Mouse (Mus musculus): Measurements from ENCODE around the gene Clec11a.
"Not testable (repeated sequence)": the region's sequence is repeated elsewhere in the genome, so short reads cannot be mapped to it uniquely, and the experiment has no call there.

The Clec11a gene

DNA sequence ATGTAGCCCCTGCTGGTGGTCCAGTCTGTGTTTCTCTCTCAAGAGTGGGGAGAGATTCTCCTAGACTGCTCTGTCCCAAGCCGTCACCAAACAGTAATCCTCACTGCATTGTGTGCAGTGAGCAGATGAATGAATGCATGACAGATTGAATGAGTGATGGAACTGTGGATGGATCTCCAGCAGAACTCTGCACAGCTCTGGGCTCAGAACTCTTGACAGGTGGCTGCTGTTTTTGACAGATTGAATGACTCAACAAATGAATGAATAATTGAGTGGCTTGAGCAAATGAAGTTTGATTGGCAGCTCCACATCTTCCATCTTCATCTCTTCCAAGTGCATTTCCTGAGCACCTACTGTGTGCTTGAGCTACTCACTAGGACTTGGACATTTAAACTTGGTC is 15.6 kb upstream of the Clec11a start:
- no peak for DNase-seq

DNA sequence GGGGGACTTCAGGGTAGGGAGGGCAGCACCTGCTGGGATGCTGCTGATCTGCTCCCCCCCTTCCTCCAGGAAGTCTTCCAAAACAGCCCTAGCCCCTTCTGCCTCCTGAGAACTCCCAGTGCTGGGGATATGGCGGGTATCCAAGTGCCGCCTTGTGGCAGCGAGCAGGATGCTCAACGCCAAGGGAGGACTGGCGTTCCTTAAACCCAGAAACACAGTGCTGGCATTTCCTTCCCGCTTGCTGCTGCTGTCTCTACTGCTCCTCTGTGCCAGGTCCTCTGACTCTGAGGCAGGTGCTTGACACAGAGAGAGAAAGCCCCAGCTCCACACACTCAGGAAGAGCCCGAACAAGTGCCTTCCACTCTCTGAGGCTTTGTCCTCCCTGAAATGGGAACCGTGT is 14.2 kb upstream of the Clec11a start:
- DNase-seq, result peak; percentile 85 to 90

DNA sequence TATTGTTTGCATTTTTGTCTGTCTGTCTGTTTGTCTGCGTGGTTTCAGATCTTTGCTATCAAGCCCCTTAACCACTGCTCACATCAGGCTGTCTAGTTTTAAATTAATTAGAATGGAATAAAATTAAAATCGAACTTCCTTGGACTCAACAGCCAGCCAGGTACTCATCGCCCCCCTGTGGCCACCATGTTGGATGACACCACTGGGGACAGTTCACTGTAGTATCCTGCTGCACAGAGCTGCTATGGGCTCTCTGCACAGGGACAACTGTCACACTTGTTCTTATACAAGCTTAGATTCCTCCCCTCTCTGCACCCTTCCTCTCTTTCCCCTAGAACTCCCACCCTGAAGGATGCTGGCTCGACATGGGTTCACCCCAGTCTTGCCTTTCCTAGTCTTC is 11.2 kb upstream of the Clec11a start:
- peak; percentile 49 to 67 for DNase-seq

DNA sequence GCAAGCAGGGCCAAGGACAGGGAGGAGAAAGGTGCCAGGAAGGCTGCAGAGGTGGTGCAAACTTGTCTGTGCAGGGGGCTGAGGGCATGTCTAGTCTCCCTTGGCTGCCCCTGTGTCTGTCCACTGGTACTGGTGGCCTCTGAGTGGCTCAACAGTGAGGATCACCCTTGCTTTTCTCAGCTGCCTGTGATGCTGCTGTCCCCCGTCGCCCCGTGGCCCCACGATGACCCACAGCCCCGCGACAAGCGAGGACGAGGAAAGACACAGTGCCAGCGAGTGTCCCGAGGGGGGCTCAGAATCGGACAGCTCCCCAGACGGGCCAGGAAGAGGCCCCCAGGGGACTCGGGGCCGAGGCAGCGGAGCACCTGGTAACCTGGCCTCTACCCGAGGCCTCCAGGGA is 5.8 kb upstream of the Clec11a start:
- DNase-seq, result no peak

DNA sequence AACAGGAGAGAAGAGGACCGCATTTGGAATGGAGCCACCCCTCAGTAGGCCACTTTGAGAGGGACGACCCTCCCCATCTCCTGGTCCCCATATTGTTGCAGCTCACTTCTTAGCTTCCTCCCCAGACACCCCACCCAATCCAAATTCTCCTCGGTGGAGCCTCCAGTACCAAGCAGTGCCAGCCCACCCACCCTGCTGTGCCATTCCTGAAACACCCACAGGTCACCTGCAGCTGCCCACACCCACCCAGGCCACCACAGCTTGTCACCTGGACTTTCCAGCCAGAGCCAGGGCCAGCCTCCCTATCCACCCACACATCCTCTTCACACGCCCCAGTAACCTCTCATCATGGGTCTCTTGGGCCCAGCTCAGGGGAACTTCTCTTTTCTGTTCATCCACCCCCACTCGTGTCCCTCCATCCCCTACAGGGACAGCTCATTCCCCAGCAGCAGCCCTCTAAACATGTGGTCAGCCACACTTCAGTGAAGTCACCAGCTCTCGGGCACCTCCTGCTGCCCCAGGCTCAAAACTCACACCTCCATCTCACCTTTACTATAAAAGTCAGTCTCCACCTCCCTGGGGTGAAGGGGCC is 5.1 kb upstream of the Clec11a start:
- peak in 1 of 2 experiments; percentile 32 for DNase-seq

DNA sequence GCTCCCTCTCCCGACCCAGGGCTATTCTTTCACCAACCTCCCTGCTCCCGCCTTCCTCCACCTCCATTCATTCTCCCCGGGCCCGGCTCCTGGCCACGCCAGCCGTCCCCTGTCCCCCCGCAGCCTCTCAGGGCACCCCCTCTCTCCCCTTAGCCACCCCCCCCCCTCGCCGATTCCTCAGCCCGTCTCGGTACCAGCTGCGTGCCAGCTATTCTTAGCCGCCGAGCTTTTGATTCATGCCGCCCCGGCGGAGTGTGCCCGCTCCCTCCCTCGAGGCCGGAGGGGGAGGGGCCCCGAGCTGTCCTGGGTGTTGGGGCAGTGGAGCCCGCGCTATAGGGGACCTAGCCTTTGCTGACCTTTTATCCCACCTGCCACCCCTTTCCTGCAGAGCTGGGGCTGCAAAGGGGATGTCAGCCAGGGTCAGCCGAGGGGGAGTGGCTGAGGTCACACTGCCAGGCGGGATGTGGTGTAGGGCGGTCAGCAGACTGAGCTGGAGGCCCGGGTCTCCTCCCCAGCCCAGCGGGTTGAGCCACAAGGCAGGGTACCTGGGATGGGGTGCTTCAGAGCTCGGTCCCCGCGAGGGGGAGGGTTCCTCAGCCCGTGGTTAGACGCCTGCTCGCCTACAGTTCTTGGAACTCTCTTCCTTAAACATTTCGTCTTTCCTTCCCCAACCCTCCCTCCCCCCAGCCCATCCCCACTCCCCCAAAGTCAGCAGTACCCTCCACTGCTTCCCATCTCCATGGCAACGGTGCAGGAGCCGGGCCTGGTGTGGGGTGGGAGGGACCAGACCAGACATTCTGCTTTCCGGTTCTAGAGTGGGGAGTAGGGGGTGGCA is 4.4 kb upstream of the Clec11a start:
- peak; percentile 37 to 53 for DNase-seq

DNA sequence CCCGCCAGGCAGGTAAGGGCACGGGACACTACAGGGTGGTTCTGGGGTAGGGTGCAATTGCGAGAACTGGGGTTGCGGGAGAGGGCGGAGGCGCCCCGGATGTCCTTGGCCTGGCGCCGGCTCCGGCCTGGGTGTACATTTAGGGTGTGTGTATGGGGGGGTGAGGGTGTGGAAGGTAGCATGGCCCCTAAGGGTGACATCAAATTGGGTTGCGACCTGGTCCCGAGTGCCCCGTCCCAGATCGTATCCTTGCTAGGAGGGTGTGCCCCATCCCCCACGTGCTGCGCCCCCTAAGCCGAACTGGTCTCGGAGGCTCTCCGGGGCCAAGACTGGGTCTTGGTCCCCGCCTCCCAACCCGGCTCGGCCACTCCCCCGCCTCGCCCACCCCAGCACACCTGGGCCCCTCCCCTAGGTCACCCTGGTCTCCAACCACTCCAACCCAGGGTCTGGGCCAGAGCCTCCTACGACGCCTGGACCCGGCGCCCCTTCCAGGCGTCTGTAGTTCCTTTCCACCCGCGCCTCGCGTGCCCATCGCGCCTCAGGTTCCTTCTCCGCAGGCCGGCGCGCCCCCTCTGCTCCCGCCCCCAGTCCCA is 3.7 kb upstream of the Clec11a start:
- peak; percentile 39 to 45 for DNase-seq

DNA sequence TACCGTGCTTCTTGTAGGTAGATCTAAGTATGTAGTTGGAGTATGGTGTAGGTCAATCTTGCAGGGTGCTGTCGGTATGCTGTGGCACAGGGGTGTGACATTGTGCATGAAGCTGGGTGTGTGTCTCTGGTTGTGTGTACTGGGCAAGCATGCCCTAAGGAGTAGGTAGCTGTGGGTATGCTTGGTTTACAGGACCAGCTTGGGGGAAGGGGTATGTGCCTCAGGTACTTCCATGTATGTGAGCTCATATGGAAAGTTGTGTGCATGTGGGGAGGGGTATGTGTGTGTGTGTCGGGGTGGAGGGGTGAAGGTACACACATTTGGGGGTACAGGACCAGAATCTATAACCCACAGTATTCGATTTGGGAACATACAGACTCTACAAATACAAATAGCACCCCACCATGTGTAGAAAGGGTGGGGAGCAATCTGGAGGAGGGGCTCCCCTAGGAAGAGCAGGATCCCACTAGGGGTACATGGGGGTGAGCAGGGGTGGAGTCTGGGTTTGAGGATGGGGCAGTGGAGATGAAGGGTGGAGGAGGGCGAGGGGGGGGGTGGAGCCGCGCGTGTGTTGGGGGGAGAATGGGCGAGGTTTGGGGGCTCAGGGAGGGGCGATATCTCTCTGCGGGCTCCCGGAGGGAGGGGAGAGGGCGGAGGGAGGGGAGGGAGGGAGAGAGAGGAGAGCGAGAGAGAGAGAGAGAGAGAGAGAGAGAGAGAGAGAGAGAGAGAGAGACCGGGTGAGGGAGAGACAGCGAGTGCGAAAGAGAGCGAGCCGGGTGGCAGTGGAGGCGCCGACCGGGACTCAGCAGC is 3.0 kb upstream of the Clec11a start, which contains the start of gene Shank1:
TSS of gene Shank1 (plus strand) at position 779 of the 810 bp plus-strand sequence.
- peak in 1 of 2 experiments; percentile 21 for DNase-seq

DNA sequence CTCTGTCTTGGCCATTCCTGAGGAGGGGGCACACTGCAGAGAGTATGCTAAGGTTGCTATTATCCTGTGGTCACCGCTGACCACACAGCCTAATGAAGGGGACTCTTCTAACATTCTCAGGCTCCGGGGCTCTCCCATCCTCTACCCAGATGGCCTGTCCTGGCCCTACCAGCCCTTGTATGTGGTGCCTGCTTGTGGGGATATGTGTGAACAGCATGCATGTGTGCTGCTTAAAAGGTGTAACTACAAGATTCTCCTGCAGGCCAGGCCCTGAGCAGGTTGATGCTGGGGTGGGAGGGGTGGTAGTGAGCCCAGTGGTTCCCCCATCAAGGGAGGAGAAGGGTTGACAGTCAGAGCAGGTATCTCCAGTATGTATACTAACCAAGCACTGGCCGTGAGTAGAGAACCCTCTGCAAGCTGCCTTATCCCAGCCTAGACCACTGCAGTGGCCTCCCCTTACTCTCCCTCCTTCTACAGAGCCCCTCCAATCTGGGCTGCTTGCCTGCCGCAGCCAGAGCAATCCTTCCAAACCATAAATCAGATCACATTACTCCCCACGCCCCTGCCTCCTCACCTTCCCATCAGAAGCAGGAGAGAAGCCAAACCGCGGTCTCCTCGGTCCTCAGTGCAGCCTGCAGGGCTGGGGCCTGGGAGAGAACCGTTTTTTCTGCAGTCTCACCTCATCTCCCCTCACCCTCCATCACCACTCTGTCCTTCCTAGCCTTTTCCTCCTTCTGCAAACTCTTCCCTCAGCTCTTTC is 739 bp upstream of the Clec11a start:
- no peak for DNase-seq

DNA sequence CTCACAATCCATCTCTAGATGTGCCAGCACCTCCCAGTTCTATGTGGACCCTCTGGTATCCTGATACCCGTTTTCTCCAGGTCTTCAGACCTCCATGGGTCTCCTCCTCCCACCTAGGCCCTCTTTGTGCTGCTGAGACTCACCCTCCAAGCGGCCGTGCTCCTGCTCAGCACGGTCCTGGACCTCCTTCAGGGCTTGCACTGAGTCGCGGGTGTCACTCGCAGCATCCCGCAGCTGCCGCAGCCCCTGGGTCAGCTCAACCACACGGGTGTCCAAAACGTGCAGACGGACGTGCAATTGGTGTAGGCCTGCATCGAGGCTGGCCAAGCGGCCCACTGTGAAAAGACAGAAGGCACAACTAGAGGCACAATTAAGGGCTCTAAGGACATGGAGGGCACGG is 1.0 kb downstream of the Clec11a start:
- peak in 1 of 2 experiments; percentile 54 for DNase-seq

DNA sequence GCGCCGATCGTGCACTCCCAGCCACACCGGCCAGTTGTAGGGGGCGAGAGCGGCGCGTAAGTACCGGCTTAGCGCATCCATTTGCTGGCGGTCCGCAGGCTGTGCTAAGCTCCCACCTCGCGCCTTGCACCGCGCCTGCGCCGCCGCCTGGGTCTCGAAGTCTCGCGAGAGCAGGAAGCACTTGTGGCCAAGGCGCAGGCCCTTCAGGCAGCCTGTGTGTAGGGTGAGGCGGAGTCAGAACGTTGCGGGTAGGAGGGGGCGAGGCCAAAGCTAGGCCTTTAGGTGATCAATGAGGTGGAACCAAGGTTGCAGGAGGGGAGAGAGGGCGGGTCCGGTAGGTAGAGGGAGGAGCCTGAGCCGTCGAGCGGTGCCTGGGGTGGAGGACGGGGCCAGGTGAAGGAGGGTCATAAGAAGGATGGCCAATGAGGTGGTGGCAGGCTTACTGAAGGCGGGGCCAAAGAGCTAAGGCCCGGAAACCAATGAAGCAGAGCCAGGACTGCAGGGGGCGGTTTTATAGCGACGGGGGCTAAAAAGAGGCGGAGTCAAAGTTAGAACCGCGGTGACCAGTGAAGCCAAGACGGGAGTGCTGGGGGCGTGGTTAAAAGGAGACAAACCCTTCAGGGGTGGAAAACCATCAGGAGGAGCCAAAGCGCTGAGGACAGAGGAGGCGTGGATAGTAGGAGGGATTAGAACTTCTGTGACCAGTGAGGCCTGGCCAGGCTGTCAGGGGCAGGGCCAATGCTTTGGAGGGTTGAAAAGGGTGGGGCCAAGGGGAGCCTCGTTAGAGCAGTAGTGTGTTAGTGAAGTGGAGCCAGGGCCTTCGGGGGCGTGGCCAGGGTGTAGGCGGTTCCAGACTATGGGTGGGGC is 1.7 kb downstream of the Clec11a start:
- DNase-seq, result peak; percentile 97 to 98

DNA sequence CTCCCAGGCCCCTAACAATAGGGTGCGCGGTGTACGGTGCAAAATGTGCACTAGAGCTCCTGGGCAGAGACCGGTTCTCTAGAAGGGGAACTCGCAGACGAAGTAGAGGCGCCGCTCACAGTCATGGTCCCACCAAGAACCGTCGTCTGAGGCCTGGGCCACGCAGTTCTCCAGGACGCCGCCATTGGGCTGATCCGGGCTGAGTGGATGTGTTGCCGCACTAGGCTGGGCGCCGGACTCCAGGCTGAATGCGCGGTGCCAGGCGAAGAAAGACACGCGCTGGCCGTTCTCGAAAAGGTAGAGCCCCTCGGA is 2.3 kb downstream of the Clec11a start:
- no peak for DNase-seq

DNA sequence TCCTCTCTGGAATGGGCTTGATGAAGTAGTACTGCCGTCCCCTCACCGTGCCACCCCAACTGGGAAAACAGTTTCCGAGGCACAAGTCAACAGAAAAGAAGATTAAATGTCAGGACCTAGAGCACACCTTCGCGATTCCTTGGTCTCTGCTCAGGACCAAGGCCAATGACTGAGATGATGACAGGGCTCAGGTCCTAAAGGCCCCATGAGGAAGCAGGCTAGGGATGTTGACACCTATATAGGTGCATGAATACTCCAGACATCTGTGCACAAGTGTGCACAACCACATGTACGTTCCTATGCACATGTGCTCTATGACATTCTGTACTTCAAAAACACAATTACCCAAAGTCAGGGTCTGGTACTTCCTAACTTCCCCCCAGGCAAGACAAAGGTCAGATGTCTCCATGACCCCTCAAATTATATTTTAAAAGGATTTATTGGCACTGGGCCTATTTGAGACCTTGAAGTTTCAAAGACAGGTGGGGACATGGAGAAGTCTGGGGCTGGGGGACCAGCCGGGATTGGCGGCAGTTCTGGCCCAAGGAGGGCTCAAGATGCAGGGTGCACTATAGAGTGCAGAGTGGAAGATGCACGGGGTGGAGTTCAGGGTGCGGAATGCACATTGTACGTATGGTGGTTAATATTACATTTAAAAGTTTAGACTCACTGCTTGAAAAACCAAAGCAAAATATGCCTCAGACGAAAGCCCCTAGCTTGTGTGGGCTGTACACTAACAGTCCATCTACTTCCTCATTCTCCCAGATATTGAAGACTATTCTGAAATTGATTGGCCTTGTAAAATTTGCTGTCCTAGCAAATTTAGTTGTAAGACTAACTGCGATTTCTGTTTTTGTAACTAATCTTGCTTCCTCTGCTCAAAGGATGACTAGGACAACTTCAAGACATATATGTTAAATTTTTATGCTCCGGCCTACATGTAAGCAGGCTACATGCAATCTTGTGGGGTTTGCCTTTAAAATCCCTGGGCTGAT is 3.1 kb downstream of the Clec11a start:
- peak in 1 of 2 experiments; percentile 16 for DNase-seq

DNA sequence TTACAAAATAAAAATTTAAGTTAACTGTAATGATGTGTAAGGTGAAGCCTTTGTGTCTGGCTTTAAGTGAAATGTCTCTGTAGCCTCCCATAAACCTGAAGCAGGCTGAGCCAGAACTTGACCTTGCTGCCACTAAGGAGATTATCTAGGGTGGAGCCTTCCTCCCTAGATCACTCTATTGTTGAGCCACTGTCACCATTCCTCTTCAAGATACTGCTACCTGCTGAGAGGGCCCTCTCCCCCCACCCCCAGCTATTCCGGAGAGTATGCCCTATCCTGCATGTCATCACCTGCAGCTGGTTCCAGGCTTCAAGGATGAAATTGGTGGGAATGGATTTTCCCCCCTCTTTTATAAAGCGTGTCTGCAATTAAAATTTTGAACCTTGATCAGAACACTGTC is 9.2 kb downstream of the Clec11a start:
- DNase-seq, result not testable (repeated sequence)

DNA sequence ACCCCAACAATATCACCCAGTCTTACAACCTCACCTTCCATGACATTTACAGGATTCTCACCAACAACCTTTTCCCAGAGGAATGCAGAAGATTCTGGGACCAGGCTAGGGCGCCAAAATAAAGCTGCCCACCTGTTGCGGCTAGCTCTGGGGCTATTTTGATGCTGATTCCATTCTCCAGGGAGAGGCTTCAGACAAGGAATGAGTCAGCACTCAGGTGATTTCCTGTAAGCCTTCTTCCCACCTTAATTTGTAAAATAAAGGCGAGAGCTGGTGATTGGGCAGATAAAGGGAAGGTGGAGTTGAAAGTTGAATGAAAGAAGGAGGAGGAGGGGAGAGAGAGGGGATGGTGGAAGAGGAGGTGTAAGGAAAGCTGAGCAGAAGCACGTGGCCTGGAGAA is 15.3 kb downstream of the Clec11a start:
- DNase-seq, result no peak

DNA sequence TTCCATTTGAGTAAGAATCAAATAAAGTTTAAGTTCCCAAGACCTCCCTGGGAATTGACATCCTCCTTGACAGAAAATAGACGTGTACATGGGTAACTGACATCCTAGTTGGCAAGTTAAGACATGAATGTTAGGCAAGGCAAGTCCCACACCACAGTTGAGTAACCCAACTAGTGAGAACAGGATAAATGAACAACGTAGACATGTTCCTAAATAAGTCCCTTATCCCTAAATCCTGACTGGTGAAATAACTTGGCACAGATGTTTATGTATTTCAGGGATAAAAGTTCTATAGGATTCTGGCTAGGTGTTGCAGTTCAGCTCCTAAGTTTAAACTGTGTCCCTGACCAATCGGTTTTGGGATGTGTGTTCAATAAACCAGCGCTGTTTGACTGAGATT is 15.7 kb downstream of the Clec11a start:
- DNase-seq, result no peak

DNA sequence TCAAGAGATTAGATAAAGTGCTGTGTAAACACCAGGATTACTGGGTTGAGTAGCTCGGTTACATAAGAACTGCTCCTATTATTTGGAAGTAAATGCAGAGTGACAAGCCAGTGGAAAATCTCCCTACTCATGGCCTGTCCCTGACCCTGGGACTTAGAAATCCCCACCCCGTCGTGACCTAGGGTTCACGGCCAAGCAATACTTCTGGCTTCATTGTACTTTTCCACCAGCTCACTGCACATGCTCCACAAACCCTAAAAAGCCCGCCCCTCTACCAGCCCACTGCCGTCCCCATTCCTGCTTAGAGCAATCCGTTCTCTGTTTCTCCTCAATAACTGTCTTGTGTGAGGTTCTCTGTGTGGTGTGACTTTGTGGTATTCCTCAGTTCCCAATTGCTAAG is 18.9 kb downstream of the Clec11a start:
- DNase-seq, result no peak

DNA sequence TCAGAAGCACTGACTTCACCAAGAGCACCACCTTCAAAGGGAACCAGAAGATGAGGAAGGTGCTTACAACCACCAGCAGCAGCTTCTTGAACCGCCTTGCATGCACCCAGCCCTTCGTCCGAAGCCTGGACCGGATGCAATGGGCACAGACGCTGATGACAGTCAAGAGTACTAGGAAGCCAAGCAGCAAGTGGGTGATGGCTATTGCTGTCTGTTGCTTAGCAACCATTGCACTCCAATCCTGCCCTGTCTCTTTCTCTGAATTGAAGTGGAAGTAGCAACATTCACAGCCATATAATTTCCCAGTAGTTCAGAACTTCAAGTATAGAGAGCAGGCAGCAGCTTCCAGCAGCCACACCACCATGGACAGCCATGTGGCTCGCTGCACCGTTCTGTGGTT is 25.1 kb downstream of the Clec11a start:
- DNase-seq, result no peak

DNA sequence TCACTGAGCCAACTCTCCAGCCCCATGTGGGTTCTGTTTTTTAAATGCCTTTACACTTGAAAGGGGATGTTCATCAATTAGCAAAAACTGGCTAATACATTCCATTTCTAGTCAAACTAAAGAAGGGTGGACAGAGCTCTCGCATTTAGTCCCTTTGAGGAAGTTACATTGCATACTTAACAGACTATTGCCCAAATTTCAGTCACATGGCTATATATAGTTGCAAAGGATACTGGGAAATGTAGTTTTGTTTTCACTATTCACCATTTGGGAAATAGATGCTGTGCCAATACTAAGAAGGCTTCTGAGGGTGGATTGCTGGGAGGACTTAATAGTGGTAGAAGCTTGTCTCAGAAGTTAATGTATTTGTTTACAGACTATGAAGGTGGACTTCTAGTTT is 25.7 kb downstream of the Clec11a start:
- no peak for DNase-seq

DNA sequence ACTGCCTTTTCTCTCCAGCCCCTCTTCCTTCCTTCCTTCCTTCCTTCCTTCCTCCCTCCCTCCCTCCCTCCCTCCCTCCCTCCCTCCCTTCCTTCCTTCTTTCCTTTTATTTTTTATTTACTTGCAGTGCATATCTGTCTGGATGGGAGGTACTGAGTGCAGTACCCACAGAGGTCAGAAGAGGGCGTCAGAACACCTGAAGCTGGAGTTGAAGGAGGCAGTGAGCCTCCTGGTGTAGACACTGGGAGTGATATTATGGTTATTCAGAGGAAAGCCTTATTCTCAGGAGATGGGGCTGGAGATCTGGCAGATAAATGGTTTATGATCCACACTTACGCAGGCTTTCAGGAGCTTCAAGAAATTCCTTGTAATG is 29.5 kb downstream of the Clec11a start:
- peak; percentile 73 to 86 for DNase-seq
